Mouse (Mus musculus) embryonic stem cell, embryonic (primary cell): ENCODE measurements around the gene Fbxw11.

Source experiments
- CTCF ChIA-PET, 4 experiments: fragments of 300-600 bp in 2 of 4; fragments of 350-600 bp in 2 of 4; sonication (Branson Sonifier 250); formaldehyde crosslinking; loops; one replicate each; lab custom pipeline; 2022; ENCODE audit warnings: inconsistent platforms in 2 of 4; lab: Charles Lee
- POLR2A ChIA-PET, 4 experiments: fragments of 300-600 bp in 2 of 4; fragments of 350-600 bp in 2 of 4; sonication (Branson Sonifier 250); formaldehyde crosslinking; loops; one replicate each; lab custom pipeline; 2022; ENCODE audit warnings: antibody characterized with exemption in 4 of 4, inconsistent platforms in 1 of 4; lab: Charles Lee

Gene Fbxw11

GRCm38 (mm10) chr11:32638521-32639255 lies 3.8 kb upstream of the Fbxw11 start:
- ChIA-PET POLR2A (interaction anchor here in 1 of 4 experiments (0.7 to 0.8 kb wide), 2 partner anchors 33 to 94 kb away, joined by 3 read pairs; no protein-coding TSS in a partner anchor), CTCF (interaction anchor here in 1 of 4 experiments (0.7 kb wide), 1 partner anchor 40 kb away, joined by 3 read pairs; no protein-coding TSS in a partner anchor)

GRCm38 (mm10) chr11:32640617-32641016 lies 1.9 kb upstream of the Fbxw11 start:
- POLR2A ChIA-PET = interaction anchor here in 3 of 4 experiments (0.6 to 4.0 kb wide), 14 partner anchors 13 to 92 kb away, joined by 3 to 40 read pairs (median 6); no protein-coding TSS in a partner anchor
- CTCF ChIA-PET = interaction anchor here in 2 of 4 experiments (0.6 to 1.0 kb wide), 2 partner anchors 22 to 68 kb away, joined by 3 to 6 read pairs; no protein-coding TSS in a partner anchor

GRCm38 (mm10) chr11:32642899-32643886 lies 669 bp downstream of the Fbxw11 start:
- CTCF ChIA-PET = interaction anchor here (0.6 to 2.1 kb wide), 8 partner anchors 9 to 322 kb away, joined by 3 to 19 read pairs (median 3); no protein-coding TSS in a partner anchor
- POLR2A ChIA-PET = interaction anchor here (0.7 to 4.0 kb wide), 63 partner anchors 8 to 894 kb away, joined by 3 to 40 read pairs (median 4); partner anchors contain the start of genes Stk10 (in 3 of the 4) and Snrnp25 (in 1 of the 4)

- POLR2A ChIA-PET = interaction anchor here in 1 of 4 experiments (1.0 kb wide), 1 partner anchor 37 kb away, joined by 3 read pairs; no protein-coding TSS in a partner anchor
- CTCF ChIA-PET = no interaction called here
Observed at GRCm38 (mm10) chr11:32644010-32644409, 1.5 kb downstream of the Fbxw11 start.

- CTCF ChIA-PET = interaction anchor here in 1 of 4 experiments (1.0 kb wide), 1 partner anchor 44 kb away, joined by 4 read pairs; no protein-coding TSS in a partner anchor
Observed at GRCm38 (mm10) chr11:32647265-32647664, 4.7 kb downstream of the Fbxw11 start.

GRCm38 (mm10) chr11:32650236-32650749 lies 7.8 kb downstream of the Fbxw11 start:
- POLR2A ChIA-PET = interaction anchor here in 1 of 4 experiments (0.6 to 1.9 kb wide), 4 partner anchors 9 to 34 kb away, joined by 3 to 6 read pairs (median 4); no protein-coding TSS in a partner anchor
- CTCF ChIA-PET = no interaction called here

More at GRCm38 (mm10) chr11:32647265-32647664, 4.7 kb downstream of the Fbxw11 start:
- POLR2A ChIA-PET = interaction anchor here in 1 of 4 experiments (0.6 to 1.0 kb wide), 2 partner anchors 29 to 33 kb away, joined by 4 to 5 read pairs; no protein-coding TSS in a partner anchor

GRCm38 (mm10) chr11:32650893-32651590 lies 8.5 kb downstream of the Fbxw11 start:
- ChIA-PET CTCF (interaction anchor here in 1 of 4 experiments (1.0 kb wide), 1 partner anchor 43 kb away, joined by 3 read pairs; no protein-coding TSS in a partner anchor), POLR2A (interaction anchor here in 2 of 4 experiments (0.7 to 1.1 kb wide), 2 partner anchors 8 to 9 kb away, joined by 4 to 6 read pairs; partner anchors contain the start of gene Fbxw11 (in 2 of the 2))

GRCm38 (mm10) chr11:32651723-32652122 lies 9.2 kb downstream of the Fbxw11 start:
- POLR2A ChIA-PET = interaction anchor here in 2 of 4 experiments (0.7 to 1.1 kb wide), 2 partner anchors 9 kb away, joined by 4 to 6 read pairs; partner anchors contain the start of gene Fbxw11 (in 2 of the 2)
- CTCF ChIA-PET = interaction anchor here in 1 of 4 experiments (1.0 kb wide), 1 partner anchor 42 kb away, joined by 3 read pairs; no protein-coding TSS in a partner anchor

- ChIA-PET CTCF (interaction anchor here in 1 of 4 experiments (0.7 to 1.1 kb wide), 2 partner anchors 73 to 237 kb away, joined by 3 read pairs; no protein-coding TSS in a partner anchor), POLR2A (interaction anchor here in 2 of 4 experiments (0.5 to 6.1 kb wide), 9 partner anchors 15 to 489 kb away, joined by 3 to 31 read pairs (median 3); partner anchors contain the start of gene Fbxw11 (in 2 of the 2))
Observed at GRCm38 (mm10) chr11:32662082-32662656, 19.6 kb downstream of the Fbxw11 start.

GRCm38 (mm10) chr11:32665639-32666038 lies 23.1 kb downstream of the Fbxw11 start:
- ChIA-PET POLR2A (no interaction called here), CTCF (no interaction called here)

- POLR2A ChIA-PET = interaction anchor here in 2 of 4 experiments (0.9 to 1.6 kb wide), 4 partner anchors 10 to 25 kb away, joined by 3 to 6 read pairs (median 4); partner anchors contain the start of gene Fbxw11 (in 1 of the 2)
- CTCF ChIA-PET = interaction anchor here in 1 of 4 experiments (1.2 kb wide), 1 partner anchor 139 kb away, joined by 3 read pairs; no protein-coding TSS in a partner anchor
Observed at GRCm38 (mm10) chr11:32666983-32667382, 24.5 kb downstream of the Fbxw11 start.

- POLR2A ChIA-PET = interaction anchor here (0.7 to 1.5 kb wide), 6 partner anchors 10 to 908 kb away, joined by 3 read pairs; partner anchors contain the start of gene Fbxw11 (in 2 of the 4)
- CTCF ChIA-PET = interaction anchor here in 2 of 4 experiments (0.6 to 1.4 kb wide), 3 partner anchors 38 to 494 kb away, joined by 3 to 4 read pairs (median 3); no protein-coding TSS in a partner anchor
Observed at GRCm38 (mm10) chr11:32671480-32671879, 29.0 kb downstream of the Fbxw11 start.

- ChIA-PET POLR2A (interaction anchor here in 3 of 4 experiments (0.7 to 4.2 kb wide), 14 partner anchors 9 to 36 kb away, joined by 3 to 31 read pairs (median 3); partner anchors contain the start of gene Fbxw11 (in 2 of the 3)), CTCF (no interaction called here)
Observed at GRCm38 (mm10) chr11:32676777-32677176, 34.3 kb downstream of the Fbxw11 start.

GRCm38 (mm10) chr11:32677811-32678210 lies 35.3 kb downstream of the Fbxw11 start:
- POLR2A ChIA-PET = interaction anchor here in 2 of 4 experiments (1.0 to 6.3 kb wide), 8 partner anchors 8 to 440 kb away, joined by 3 to 40 read pairs (median 4); partner anchors contain the start of gene Fbxw11 (in 1 of the 2)

GRCm38 (mm10) chr11:32679091-32679490 lies 36.6 kb downstream of the Fbxw11 start:
- CTCF ChIA-PET = interaction anchor here in 2 of 4 experiments (0.7 to 1.1 kb wide), 2 partner anchors 40 to 66 kb away, joined by 3 read pairs; no protein-coding TSS in a partner anchor
- POLR2A ChIA-PET = interaction anchor here in 3 of 4 experiments (0.6 to 6.3 kb wide), 11 partner anchors 10 to 1884 kb away, joined by 3 to 40 read pairs (median 4); partner anchors contain the start of gene Fbxw11 (in 2 of the 3)

More at GRCm38 (mm10) chr11:32677811-32678210, 35.3 kb downstream of the Fbxw11 start:
- CTCF ChIA-PET = interaction anchor here in 1 of 4 experiments (1.1 kb wide), 1 partner anchor 39 kb away, joined by 3 read pairs; no protein-coding TSS in a partner anchor
